Mouse (Mus musculus) forebrain, embryonic 16.5 days (tissue): Measurements from ENCODE around the gene Siah1b. TPM values are rescaled to one million over a fixed set of nuclear protein-coding genes. Genes with fewer than 3 reads are reported as not detected.
A peak's percentile ranks its signal among the peaks of the same experiment; 100 is the strongest.

ENCODE experiments used
- ATAC-seq: fragments of 200-750 bp; cut with Nextera tagmentation; 2 replicates; pipeline ENCODE4 v1.8.0; 2017; ENCODE audit warnings: mild to moderate bottlenecking, moderate library complexity
- H3K27ac ChIP-seq: fragments of 300-500 bp; sonication (generic); 2 replicates; pipeline ENCODE4 v1.5.1; 2014; ENCODE audit warnings: low read length, control low read depth
- H3K27me3 ChIP-seq: fragments of 300-500 bp; sonication (generic); replicated peaks from 2 replicates; pipeline ENCODE4 v1.6.1; 2014; ENCODE audit warnings: low read length; ENCODE audit not compliant: control insufficient read depth, insufficient read depth
- H3K36me3 ChIP-seq: fragments of 300-500 bp; sonication (generic); 2 replicates; pipeline ENCODE4 v1.6.1; 2014; ENCODE audit not compliant: control insufficient read depth, insufficient read depth
- H3K4me1 ChIP-seq: fragments of 300-500 bp; sonication (generic); replicated peaks from 2 replicates; pipeline ENCODE4 v1.6.1; 2014; ENCODE audit warnings: low read length; ENCODE audit not compliant: control insufficient read depth, insufficient read depth
- H3K4me2 ChIP-seq: fragments of 300-500 bp; sonication (generic); 2 replicates; pipeline ENCODE4 v1.6.1; 2014; ENCODE audit warnings: mild to moderate bottlenecking, low read length, control low read depth
- H3K4me3 ChIP-seq: fragments of 300-500 bp; sonication (generic); replicated peaks from 2 replicates; pipeline ENCODE4 v1.5.1; 2014; ENCODE audit warnings: mild to moderate bottlenecking, low read length, control low read depth
- H3K9ac ChIP-seq: fragments of 300-500 bp; sonication (generic); replicated peaks from 2 replicates; pipeline ENCODE4 v1.6.1; 2014; ENCODE audit warnings: low read depth, low read length, control low read depth
- H3K9me3 ChIP-seq: fragments of 300-500 bp; sonication (generic); 2 replicates; pipeline ENCODE4 v1.6.1; 2016; ENCODE audit warnings: low read length; ENCODE audit not compliant: control insufficient read depth
- WGBS: fragments of 180-500 bp; shearing (Covaris S2); extraction: QIAGEN DNeasy Blood & Tissue Kit; methylation state at CpG from one replicate; pipeline ENCODE4 v1.1.7; 2014; 5-methylcytosine and 5-hydroxymethylcytosine counted together
- polyA plus RNA-seq: library from polyadenylated mRNA; unstranded; fragments of >200 nt; fragmentation: Nextera tagmentation; extraction: Ambion mirVana; gene quantifications from 2 replicates; pipeline ENCODE4 v1.2.1, GENCODE M21; 2015

The Siah1b gene
- polyA plus RNA-seq, 1 experiment from 2014 or later, result 20.8 TPM

DNA sequence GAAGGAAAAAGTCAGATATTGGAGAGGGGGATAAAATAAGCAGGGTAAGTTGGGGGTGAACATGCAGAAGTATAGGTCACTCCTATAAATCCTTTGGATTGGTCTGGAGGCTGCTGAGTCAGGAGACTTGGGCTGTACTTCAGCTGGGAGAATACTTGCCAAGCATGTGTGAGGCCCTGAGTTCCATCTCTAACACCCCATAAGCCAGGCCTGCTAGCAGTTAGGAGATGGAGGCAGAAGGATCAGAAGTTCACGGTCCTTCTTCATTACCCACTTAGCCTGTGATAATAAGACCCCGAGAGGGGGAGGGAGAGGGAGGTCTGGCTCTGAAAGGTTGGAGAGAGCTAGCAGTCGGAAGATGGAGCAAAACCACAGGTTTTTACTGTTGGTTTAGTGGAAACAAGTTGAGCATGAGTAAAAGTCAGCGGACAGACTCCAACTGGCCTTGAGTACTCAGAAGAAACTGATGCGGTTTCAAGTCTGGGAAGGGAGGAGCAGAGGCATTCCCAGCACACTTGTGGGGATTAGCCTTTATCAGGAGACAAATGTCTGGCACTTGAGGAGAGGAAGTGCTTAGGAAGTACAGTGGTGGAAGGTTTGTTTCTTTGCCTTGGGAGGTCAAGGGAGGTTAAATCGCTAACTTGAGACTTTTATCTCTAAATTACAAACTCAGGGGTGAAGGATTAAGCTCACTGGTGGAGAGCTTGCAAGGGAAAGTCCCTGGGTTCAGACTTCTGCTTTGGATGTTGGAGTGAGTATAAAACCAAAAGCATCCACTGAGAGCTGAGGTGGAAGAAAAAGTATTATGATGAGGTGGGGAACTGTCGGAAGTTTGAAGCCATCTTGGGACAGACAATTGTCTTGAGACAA is 16.2 kb upstream of the Siah1b start:
- H3K9ac ChIP-seq, result no peak overlapping the region
- no peak overlapping the region for H3K4me2 ChIP-seq
- no peaks in the 10 kb centered on the region for H3K36me3 ChIP-seq
- no peak overlapping the region for H3K27ac ChIP-seq
- no peak overlapping the region for H3K4me3 ChIP-seq
- ATAC-seq, result no peak
- no peaks in the 10 kb centered on the region for H3K4me1 ChIP-seq
- peaks cover 2% of the 10 kb centered on the region; the same call in 1 of the 2 replicates for H3K27me3 ChIP-seq
- 54% methylated on average over 7 of the region's 7 CpGs for WGBS
- H3K9me3 ChIP-seq, result no peaks in the 10 kb centered on the region

GRCm38 (mm10) chrX:164089916-164090315 is 13.6 kb upstream of the Siah1b start:
- 61% methylated on average over 11 of the region's 11 CpGs for WGBS
- Histone ChIP-seq H3K27me3 (peaks cover 2% of the 10 kb centered on the region; the same call in 1 of the 2 replicates), H3K9ac (no peak overlapping the region), H3K36me3 (no peaks in the 10 kb centered on the region), H3K4me3 (no peak overlapping the region), H3K27ac (no peak overlapping the region), H3K9me3 (no peaks in the 10 kb centered on the region), H3K4me2 (no peak overlapping the region), H3K4me1 (no peaks in the 10 kb centered on the region)
- no peak for ATAC-seq

GRCm38 (mm10) chrX:164088582-164088981 is 12.3 kb upstream of the Siah1b start, which contains the start of gene Cltrn:
Gene Cltrn (plus strand): TSS chrX:164088830.
- ATAC-seq, result no peak
- Histone ChIP-seq H3K4me1 (no peaks in the 10 kb centered on the region), H3K36me3 (no peaks in the 10 kb centered on the region), H3K4me2 (no peak within 1 kb of the TSS), H3K27ac (no peak within 1 kb of the TSS), H3K4me3 (no peak within 1 kb of the TSS), H3K9ac (no peak within 1 kb of the TSS), H3K27me3 (no peaks in the 10 kb centered on the region; the same call in 1 of the 2 replicates), H3K9me3 (no peaks in the 10 kb centered on the region)
- 81% methylated on average over 4 of the region's 4 CpGs for WGBS

DNA sequence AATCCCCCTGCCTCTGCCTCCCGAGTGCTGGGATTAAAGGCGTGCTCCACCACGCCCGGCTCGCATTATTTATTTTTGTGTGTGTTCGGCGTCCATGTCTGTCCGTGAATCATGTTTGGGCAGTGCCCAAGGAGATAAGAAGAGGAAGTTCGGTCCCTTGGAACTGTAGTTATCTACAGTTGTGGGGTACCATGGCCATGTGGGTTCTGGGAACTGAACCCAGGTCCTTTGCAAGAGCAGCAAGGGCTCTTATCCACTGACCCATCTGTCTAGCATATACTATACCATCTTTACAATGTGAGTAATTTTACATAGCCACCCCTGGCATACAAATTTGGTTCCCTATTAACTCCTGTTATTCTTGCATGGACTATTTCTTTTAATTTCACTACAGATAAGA is 5.7 kb upstream of the Siah1b start:
- no peaks in the 10 kb centered on the region for H3K9me3 ChIP-seq
- no peak for ATAC-seq
- no peaks in the 10 kb centered on the region for H3K4me1 ChIP-seq
- no peak overlapping the region for H3K9ac ChIP-seq
- no peaks in the 10 kb centered on the region; the same call in 1 of the 2 replicates for H3K27me3 ChIP-seq
- H3K4me2 ChIP-seq, result no peak overlapping the region
- H3K4me3 ChIP-seq, result no peak overlapping the region
- no peak overlapping the region for H3K27ac ChIP-seq
- 86% methylated on average over 9 of the region's 9 CpGs for WGBS
- no peaks in the 10 kb centered on the region for H3K36me3 ChIP-seq

GRCm38 (mm10) chrX:164068968-164069367 is 7.3 kb downstream of the Siah1b start:
- Histone ChIP-seq H3K9me3 (no peaks in the 10 kb centered on the region), H3K4me2 (no peak overlapping the region), H3K36me3 (no peaks in the 10 kb centered on the region), H3K9ac (no peak overlapping the region), H3K27me3 (no peaks in the 10 kb centered on the region), H3K4me3 (no peak overlapping the region), H3K27ac (no peak overlapping the region), H3K4me1 (no peaks in the 10 kb centered on the region)
- no peak for ATAC-seq
- 79% methylated on average over 4 of the region's 4 CpGs for WGBS

DNA sequence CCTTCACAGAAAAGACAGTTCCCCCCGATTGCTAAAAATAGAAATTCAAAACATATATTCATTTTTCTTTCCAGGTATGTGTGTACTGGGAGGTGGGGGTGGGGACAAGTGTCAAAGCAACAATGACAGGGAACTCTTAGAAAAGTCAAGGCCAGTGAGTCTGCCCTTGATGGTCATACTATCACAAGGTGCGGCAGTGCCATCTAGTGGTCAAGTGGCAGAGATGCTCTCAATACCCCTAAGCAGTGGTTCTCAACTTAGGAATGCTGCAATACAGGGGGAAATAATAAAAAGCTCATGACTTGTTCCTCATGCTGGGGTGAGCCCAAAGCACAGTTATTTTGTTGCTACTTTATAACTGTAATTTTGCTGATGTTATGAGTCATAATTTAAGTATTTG is 10.1 kb downstream of the Siah1b start:
- Histone ChIP-seq H3K36me3 (no peaks in the 10 kb centered on the region), H3K4me2 (no peak overlapping the region), H3K27me3 (no peaks in the 10 kb centered on the region), H3K4me1 (no peaks in the 10 kb centered on the region), H3K27ac (no peak overlapping the region), H3K9me3 (no peaks in the 10 kb centered on the region), H3K9ac (no peak overlapping the region), H3K4me3 (no peak overlapping the region)
- 11% methylated on average over 2 of the region's 2 CpGs for WGBS
- ATAC-seq, result peak; percentile 81

GRCm38 (mm10) chrX:164059070-164059469 is 17.2 kb downstream of the Siah1b start:
- H3K9ac ChIP-seq, result no peak overlapping the region
- no peak overlapping the region for H3K27ac ChIP-seq
- WGBS, result 61% methylated on average over 4 of the region's 4 CpGs
- H3K36me3 ChIP-seq, result no peaks in the 10 kb centered on the region
- no peak overlapping the region for H3K4me2 ChIP-seq
- H3K9me3 ChIP-seq, result no peaks in the 10 kb centered on the region
- ATAC-seq, result no peak
- no peaks in the 10 kb centered on the region for H3K27me3 ChIP-seq
- H3K4me1 ChIP-seq, result no peaks in the 10 kb centered on the region
- H3K4me3 ChIP-seq, result no peak overlapping the region

DNA sequence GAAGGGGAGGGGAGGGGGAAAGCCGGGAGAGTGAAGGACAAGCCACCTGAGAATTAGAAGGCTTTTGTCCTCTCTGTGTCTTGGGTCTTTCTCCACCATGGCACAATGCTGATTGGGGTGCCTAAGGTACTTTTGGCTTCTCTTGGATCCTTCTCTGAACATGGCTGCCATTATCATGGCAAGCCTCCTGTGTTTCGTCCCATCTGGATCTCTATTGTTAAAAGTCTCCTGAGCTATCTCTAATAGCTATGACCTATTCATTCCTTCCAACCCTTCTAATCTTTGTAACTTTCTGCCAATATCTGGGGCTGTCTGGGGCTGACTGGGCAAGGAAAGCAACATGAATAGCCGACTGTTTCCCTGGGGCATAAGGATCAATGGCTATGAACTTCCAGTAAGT is 17.8 kb downstream of the Siah1b start:
- no peaks in the 10 kb centered on the region for H3K36me3 ChIP-seq
- H3K27me3 ChIP-seq, result no peaks in the 10 kb centered on the region
- WGBS, result 91% methylated on average over 3 of the region's 3 CpGs
- no peak overlapping the region for H3K27ac ChIP-seq
- H3K9ac ChIP-seq, result no peak overlapping the region
- H3K9me3 ChIP-seq, result no peaks in the 10 kb centered on the region
- no peak for ATAC-seq
- H3K4me1 ChIP-seq, result no peaks in the 10 kb centered on the region
- no peak overlapping the region for H3K4me2 ChIP-seq
- H3K4me3 ChIP-seq, result no peak overlapping the region

- Histone ChIP-seq H3K4me1 (no peaks in the 10 kb centered on the region), H3K36me3 (no peaks in the 10 kb centered on the region), H3K4me3 (no peak overlapping the region), H3K4me2 (no peak overlapping the region), H3K9me3 (no peaks in the 10 kb centered on the region), H3K27me3 (no peaks in the 10 kb centered on the region), H3K9ac (no peak overlapping the region), H3K27ac (no peak overlapping the region)
- no peak for ATAC-seq
- WGBS, result 95% methylated on average over 4 of the region's 4 CpGs
Measured at GRCm38 (mm10) chrX:164055726-164056125, 20.6 kb downstream of the Siah1b start.
